Mouse (Mus musculus) adrenal gland, adult (tissue): ENCODE results near the gene Ckmt1.
A peak's percentile ranks its signal among the peaks of the same experiment; 100 is the strongest.
"Not testable (repeated sequence)": the region's sequence is repeated elsewhere in the genome, so short reads cannot be mapped to it uniquely, and the experiment has no call there.

Experiments used
- DNase-seq, 2 experiments: peaks; one replicate each; pipeline ENCODE4 v3.0.0; 2022 to 2023; ENCODE audit warnings: low spot score in 1 of 2; ENCODE audit not compliant: inconsistent age in 2 of 2

Gene Ckmt1

DNA sequence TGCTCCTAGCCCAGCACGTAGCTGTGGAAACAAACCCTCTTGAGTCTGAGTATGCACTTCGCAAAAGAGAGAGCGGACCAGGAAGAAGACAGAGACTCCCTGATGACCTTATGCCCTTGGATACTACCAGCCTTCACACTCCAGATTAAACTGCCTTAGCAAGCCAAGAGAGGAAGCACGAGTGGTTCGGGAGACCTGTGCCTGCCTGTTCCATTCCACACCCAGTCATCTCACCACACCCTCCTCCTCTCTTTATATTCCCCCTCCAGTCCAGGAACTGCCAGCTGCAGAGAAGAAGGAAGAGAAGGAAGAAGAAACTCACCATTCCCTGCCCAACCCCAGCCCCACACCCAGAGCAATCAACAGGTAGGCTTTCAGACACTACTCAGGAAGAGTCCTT, at the start of gene Ckmt1:
Gene Ckmt1, plus strand, starts transcription at position 221 of the 400 bp plus-strand sequence.
- no peak for DNase-seq

DNA sequence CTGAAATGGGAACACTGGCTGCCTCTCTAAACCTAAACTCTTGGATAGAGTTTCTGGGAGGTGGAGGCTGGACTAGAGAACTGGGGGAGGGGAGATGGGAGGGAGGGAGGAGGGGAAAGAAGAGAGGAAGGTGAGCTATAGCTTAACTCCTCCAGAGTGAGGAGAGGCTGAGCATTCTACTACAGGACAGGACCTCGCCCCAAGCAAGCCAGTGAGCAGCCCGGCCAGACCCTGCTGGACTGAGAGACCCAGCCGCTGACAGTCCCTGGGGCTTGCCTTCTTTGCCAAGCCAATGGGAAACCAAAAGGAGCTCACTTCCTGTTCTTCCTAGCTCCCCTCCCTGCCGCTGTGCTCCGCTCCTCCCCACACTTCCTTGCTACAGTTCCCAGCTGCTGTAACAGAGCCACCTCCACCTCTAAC, 48.5 kb upstream of the Ckmt1 start:
- peak in 1 of 2 experiments; percentile 47 for DNase-seq

DNA sequence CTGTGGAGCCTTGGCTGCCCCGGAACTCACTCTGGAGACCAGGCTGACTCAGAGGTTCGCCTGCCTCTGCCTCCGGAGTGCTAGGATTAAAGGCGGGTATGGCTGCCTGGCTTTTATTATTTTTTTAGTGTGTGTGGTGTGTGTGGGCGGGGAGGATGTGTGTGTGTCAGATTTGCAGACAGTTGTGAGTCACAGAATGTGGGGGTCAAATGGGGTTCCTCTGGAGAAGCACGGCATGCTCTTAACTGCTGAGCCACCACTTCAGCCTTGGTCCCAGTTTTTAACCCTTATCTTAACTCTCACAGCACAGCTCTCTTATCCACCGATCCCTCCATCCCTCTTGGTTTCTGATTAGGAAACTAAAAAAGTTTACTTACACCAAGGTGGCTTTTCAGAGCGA, 41.2 kb upstream of the Ckmt1 start:
- DNase-seq, result no peak

DNA sequence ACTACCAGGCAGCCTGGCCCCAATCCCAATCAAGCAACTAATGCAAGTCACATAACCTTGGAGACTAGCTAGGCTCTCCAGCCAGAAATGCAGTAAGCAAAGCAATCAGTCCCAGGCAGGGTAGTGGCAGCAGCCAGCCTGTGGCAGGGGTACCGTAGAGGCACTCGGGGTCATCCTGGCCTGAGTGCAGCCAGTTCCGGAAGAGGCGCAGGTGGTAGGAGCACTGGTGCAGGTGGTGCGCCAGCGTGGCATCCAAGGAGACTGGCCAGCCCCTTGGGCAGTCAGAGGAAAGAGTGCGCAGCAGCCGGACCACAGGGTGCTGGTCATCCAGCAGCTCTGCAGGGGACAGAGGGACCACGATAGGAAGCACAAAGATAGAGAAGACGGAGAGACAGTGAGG, 34.5 kb upstream of the Ckmt1 start:
- no peak for DNase-seq

DNA sequence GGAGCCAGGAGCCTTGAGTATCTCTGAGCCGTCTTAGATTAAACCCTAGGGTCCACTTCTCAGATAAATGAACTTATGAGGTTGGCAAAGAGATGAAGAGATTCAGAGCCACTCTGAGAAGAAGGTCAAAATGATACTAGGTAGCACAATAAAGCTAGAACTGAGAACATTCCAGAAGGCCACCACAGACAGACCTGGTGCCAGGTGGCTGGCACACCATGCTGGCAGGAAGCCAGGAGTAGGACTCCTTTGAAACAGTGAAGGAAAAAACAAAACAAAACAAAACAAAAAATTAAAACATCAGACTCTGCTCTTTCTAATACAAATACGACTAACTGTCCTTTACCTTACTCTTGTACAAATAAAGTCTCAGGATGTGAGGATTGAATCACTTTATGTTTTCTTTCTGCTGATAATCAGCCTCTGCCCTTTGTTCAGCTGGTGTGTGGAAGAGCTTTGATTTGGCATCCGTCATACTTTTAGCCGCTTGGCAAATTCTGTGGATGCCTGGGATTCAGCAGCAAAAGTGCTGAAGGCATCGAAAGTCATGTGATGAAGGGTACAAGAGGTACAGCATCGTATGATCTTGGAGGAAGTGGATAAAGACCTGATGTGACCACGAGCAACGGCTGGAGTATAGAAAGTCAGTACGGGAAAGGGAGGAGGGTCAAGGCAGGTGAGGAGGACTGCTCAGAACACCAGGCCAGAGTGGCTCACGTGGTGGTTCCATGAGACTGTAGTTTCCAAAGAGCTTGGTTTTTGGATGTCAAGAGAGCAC, 33.6 kb upstream of the Ckmt1 start:
- no peak for DNase-seq

DNA sequence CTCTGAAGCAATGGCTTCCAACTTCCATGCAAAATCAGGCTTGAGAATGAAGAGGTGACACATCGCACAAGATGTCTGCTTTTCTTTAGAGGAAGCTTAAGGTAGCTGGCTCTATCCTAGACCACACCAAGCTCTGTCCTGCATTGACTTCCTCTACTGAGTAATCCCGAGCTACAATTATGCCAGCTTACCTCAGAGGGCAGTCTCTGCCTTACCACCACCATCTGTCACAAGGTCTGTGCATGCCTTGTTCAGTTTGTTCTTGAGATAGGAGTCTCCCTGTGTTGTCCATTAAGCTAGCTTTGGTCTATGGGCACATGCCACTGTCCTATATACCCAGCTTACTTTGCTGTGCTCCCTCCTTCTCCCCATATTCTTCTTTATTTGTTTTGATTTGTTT, 28.0 kb upstream of the Ckmt1 start:
- DNase-seq, result no peak

DNA sequence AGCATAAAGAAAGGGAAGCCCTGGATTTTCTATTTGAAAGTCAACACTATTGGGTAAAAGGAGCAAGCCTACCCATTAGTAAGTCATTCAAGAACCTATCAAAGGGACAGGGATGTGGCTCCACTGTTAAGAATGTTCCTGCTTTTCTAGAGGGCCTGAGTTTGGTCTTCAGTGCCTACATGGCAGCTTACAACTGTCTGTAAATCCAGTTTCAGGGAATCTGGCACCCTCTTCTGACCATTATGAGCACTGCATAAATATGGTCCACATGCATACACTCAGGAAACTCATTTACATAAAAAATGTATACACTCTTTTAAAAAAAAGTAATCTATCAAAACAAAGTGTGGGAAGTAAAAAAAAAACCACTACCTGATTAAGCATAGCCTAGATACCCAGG, 18.5 kb upstream of the Ckmt1 start:
- no peak for DNase-seq

DNA sequence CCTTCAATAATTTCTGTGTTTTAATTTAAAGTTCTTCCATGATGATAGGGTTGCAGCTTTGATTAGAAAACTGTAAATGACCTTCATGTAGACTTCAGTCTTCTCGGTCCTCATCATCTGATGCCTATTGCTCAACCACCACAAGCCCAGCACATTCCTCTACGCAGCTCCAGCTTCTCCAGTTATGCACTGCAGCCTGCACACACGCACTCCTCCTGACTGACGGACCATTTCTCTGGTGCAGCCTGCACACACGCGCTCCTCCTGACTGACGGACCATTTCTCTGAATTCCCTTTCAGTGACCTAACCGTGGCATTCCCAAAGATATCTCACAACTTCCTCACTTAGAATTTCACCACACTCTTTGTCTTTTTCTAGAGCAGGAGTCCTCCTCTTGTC, 4.4 kb upstream of the Ckmt1 start:
- peak in 1 of 2 experiments; percentile 27 for DNase-seq

DNA sequence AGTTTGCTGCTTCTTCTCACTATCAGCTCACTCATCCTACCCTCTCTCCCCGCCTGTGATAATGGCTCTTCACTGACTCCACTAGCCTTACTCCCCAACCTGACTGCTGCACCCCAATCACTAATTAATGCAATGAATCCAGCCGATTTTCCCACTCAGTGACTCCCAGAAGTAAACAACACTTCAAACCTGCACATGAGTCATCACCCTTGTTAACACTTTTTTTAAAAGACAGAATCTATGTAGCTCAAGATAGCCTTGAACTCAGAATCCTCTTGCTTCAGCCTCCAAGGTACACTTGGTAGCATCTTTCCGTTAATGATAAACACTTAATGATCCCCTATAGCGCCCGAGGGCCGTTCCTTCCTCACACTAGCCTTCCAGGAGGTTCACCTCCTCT, 3.1 kb upstream of the Ckmt1 start:
- no peak for DNase-seq

DNA sequence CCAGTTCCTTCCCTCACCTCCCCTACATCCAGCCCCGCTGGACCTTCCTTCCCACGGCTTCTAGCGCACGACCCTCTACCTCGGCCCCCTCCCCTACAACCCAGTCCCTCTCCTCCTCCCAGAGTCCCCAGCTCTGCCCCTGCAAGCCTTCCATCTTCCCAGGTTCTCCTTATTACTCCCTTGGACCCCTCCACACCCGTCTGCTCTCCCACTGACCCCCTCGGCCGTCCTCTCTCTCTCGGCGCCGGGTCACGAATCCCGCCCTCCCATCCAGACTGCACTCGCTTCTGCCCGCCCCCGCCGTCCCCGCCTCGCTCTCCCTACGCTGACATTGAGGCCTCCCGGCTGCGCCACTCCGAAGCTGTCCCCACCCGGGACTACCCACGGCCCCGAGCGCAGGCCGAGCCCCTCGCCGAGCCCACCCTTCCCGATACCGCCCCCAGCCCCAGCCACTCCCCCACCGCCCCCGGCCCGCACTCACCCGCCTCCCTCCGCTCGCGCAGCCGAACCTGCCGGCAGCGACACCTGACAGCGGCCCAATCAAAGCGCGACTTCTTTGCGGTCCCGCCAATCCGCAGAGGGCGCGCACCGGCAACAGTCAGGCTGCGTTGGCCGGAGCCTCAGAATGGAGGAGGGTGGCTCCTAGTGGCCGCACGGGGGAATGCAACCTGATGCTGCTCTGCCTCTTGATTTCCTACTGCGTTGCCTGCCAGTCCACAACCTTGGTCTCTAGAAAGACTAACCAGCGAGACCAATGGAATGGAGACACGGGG, 2.5 kb upstream of the Ckmt1 start, which contains the start of gene Ppip5k1:
Gene Ppip5k1, minus strand, starts transcription at position 577 of the 773 bp plus-strand sequence.
- peak; percentile 97 to 99 for DNase-seq

DNA sequence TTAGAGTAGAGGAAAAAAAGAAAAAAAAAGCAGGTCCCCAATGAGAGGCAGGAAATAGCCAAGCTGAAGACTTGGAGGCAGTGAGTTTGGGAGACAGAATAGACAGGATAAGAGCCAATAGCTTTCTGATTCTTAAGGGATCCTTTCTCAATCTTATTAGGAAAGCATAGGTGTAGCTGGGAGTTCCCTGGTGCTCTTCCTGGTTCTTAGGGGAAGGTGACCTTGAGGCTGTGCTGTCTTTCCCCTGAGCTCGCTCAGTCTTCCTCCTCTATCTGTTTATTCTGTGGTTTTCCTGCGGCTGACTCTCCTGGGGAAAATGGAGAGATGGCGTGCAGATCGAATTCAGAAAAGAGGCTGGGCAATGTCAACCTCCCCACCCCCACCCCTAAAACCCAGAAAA, 447 bp downstream of the Ckmt1 start:
- no peak for DNase-seq

DNA sequence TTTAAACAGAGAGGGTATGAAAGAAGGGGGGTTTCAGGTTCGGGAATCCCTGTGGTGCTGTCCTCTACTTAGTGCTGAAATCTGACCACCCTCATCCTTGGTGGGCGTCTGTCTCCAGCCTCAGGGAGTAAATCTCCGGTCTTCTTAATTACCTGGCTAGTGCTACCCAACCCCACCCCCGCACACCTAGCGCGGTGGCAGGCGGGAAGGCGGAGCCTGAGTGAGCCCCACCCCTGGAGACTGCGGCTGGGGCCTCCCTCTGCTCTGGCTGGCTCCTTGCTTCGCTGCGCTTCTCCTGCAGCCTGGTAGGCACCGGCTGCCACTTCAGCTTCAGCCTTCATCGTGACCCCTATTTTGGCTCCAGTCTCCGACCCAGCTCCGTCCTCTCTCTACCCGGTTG, 867 bp downstream of the Ckmt1 start:
- peak; percentile 60 to 77 for DNase-seq

DNA sequence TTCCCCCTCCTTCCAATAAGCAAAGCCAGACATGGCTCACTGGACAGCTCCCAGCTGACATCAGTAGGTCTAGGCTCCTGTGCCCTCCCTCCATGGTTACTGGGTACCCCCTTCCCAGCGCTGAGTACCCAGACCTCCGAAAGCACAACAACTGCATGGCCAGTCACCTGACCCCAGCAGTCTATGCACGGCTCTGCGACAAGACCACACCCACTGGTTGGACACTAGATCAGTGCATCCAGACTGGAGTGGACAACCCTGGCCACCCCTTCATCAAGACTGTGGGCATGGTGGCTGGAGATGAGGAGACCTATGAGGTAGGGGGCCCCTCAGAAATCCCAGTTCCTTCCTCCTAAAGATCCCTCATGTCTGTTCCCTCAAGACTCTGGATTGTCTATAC, 1.9 kb downstream of the Ckmt1 start:
- DNase-seq, result no peak

DNA sequence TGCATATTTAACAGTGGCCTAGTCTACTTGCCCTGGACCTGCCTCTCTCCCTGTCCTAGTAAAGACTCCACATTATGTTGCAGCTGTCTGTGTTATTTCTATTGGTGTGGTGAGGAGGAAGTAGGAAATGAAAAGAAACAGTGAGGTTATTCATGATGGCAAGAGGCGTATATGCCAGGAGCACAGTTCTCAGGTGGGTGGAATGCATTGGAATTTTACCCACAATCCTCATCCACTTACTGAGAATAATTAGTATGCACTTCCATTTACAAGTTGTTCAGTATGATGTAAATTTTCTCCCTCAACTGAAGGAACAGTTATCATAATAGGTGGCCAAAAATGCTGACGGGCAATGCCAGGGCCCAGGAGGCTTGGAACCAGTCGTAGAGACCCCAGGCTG, 6.1 kb downstream of the Ckmt1 start:
- no peak for DNase-seq

DNA sequence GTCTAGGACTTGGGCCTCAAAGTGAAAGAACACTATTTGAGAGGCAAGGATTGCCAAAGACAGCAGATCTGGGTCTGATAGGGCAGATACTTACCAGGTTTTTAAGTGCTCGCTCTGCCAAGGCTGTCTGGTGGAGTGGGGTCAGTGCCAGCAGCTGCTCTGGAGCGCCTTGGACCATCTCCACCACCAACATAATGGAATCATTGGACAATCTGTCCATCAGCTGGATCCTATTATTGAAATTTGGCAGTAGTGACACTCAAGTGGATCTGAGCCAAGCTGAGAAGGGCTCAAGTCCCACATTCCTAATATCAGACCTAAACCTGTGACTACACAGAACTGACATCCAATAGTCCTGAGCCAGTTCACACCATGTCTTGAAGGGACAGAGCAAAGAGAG, 11.3 kb downstream of the Ckmt1 start:
- no peak for DNase-seq

DNA sequence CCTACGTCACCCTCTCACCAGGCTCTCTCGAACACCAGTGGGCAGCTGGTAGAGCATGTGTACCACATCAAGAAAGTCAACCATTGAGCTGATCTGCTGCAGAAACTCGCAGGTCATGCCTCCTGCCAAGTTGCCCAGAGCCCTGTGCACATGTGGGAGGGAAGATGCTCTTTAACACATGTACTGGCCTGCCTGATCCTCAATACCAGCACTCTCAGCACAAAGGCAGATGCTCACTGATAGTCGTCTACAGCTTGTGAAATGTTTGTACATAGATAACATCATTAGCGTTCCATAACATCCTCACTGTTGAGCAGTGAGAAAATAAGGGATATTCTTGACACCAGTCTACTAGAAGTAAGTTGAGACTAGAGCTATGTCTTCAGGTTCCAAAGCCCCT, 13.4 kb downstream of the Ckmt1 start:
- no peak for DNase-seq

DNA sequence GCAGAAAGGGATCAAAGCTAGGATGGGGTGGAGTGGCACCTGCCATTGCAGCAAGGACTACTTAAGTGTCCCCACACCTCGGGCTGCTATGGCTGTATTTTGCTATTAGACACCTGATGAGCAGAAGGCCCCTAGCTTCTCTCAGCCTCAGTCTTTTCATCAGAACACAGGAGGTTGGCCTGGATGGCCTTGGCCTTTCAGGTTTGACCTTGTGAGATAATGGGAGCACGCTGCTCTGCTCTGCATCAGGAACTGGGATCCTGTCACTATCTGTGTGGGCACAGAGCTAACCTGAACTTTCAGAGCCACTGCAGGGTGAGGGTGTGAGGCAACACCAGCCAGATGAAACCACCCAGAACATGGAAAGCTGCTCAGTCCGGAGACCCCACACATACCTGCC, 14.8 kb downstream of the Ckmt1 start:
- DNase-seq, result peak; percentile 70 to 75

DNA sequence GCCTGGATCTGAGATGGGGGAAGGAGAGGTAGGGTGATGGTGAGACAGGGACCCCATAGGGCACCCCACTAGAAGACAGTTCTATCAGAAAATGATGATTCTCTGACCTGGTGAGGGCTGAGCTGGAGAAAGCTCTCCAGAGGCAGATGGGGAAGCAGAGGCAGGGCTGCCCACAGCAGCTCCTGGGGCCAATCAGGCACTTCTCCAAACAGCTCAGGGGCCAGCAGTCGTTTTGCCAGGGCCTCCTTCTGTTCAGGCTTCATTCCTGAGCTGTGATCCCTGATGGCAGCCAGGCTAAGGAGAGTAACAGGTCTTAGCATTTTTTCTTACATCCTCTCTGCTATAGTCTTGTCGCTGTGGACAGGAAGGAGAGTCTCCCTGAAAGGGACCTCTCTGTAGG, 17.3 kb downstream of the Ckmt1 start:
- DNase-seq, result no peak

DNA sequence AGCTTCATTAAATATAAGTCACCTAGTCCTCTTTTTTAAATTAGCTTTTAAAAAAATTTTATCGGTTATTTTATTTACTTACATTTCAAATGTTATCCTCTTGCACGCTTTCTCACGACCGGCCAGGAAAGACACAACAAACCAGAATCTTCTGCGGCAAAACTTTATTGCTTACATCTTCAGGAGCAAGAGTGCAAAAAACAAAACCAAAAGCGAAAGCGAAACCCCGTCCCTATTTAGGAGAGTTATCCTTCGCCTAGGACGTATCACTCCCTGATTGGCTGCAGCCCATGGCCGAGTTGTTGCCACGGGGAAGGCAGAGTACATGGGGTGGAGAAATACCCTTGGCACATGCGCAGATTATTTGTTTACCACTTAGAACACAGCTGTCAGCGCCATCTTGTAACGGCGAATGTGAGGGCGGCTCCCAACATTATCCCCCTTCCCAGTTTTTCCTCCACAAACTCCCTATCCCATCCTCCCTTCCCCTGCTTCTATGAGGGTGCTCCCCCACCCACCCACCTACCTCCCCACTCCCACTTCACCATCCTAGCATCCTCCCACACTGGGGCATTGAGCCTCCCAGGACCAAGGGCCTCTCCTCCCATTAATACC, 29.6 kb downstream of the Ckmt1 start, which contains the start of gene Strc:
Gene Strc, minus strand, starts transcription at position 208 of the 615 bp plus-strand sequence.
- not testable (repeated sequence) for DNase-seq

DNA sequence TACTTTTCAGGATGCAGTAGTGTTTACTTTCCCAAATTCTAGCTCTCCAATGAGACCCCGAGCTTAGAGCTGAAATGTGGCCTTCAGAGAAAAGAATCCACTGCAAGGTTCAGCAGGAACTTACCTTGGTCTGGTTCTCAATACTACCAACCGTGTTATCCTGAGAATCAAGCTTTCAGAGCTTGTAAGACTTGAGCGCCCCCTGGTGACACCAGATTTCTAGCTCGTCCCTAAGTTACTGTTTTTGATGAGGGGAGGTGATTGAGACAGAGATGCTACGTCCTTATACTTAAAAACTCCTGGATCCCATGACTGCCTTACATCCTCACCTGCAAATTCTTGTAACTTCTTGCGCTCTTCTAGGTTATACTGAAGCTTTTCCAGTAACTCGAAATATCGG, 39.1 kb downstream of the Ckmt1 start:
- DNase-seq, result peak; percentile 73 to 93

DNA sequence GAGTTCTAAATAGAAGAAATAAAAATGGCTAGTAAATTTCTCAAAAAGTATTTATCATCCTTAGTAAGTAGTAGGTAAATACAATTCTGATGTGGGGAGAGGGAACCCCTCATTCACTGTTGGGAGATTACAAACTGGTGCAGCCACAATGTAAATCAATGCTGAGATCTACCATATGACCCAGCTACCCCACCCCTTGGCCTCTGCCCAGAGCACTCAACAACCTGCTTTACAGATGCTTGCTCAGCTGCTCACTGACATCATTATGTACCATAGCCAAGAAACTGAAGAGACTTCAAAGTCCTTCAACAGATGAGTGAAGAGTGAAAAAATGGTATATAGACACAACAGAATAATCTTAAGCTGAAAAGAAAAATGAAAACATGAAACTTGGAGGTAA, 45.8 kb downstream of the Ckmt1 start:
- no peak for DNase-seq

DNA sequence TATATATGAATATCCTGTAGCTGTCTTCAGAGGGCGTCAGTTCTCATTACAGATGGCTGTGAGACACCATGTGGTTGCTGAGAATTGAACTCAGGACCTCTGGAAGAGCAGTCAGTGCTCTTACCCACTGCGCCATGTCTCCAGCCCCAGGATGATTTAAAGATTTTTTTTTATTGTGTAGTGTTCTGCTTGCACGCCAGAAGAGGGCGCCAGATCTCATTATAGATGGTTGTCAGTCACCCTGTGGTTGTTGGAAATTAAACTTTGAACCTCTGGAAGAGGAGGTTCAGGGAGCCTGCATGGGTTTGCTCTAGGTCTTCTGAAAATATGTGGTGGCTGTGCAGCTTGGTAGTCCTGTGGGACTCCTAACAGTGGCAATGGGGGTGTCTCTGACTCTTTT, 50.6 kb downstream of the Ckmt1 start:
- peak; percentile 37 to 70 for DNase-seq
